Mouse (Mus musculus): Measurements from ENCODE around the gene Tecr. TPM values are rescaled to one million over a fixed set of nuclear protein-coding genes. Genes with fewer than 3 reads are reported as not detected.
"Not testable (repeated sequence)": the region's sequence is repeated elsewhere in the genome, so short reads cannot be mapped to it uniquely, and the experiment has no call there.

Tecr gene
- polyA plus RNA-seq, 1 experiment from 2014 or later = 1,130 TPM

GRCm38 (mm10) chr8:83613695-83614094 lies 5.9 kb upstream of the Tecr start:
- ATAC-seq (ENCODE audit: low read depth) = no peak
- peaks cover 46% of the 10 kb centered on the region for H3K36me3 ChIP-seq
- 98% methylated on average over 4 of the region's 4 CpGs for WGBS

GRCm38 (mm10) chr8:83611921-83612320 lies 4.2 kb upstream of the Tecr start:
- peaks cover 46% of the 10 kb centered on the region for H3K36me3 ChIP-seq
- no peaks in the 10 kb centered on the region for H3K27me3 ChIP-seq
- no peak overlapping the region for H3K4me3 ChIP-seq
- WGBS = 93% methylated on average over 4 of the region's 4 CpGs
- no peaks in the 10 kb centered on the region for H3K9me3 ChIP-seq
- H3K4me2 ChIP-seq = no peak overlapping the region
- ATAC-seq (ENCODE audit: low read depth) = no peak
- H3K9ac ChIP-seq = no peak overlapping the region
- H3K4me1 ChIP-seq (replicated peaks) = peaks cover 31% of the 10 kb centered on the region
- H3K27ac ChIP-seq (replicated peaks) = no peak overlapping the region

More at GRCm38 (mm10) chr8:83613695-83614094, 5.9 kb upstream of the Tecr start:
- H3K4me3 ChIP-seq = no peak overlapping the region
- no peak overlapping the region for H3K27ac ChIP-seq (replicated peaks)
- H3K4me2 ChIP-seq = no peak overlapping the region
- peaks cover 26% of the 10 kb centered on the region for H3K4me1 ChIP-seq (replicated peaks)
- no peaks in the 10 kb centered on the region for H3K27me3 ChIP-seq
- H3K9me3 ChIP-seq = no peaks in the 10 kb centered on the region
- H3K9ac ChIP-seq = no peak overlapping the region

DNA sequence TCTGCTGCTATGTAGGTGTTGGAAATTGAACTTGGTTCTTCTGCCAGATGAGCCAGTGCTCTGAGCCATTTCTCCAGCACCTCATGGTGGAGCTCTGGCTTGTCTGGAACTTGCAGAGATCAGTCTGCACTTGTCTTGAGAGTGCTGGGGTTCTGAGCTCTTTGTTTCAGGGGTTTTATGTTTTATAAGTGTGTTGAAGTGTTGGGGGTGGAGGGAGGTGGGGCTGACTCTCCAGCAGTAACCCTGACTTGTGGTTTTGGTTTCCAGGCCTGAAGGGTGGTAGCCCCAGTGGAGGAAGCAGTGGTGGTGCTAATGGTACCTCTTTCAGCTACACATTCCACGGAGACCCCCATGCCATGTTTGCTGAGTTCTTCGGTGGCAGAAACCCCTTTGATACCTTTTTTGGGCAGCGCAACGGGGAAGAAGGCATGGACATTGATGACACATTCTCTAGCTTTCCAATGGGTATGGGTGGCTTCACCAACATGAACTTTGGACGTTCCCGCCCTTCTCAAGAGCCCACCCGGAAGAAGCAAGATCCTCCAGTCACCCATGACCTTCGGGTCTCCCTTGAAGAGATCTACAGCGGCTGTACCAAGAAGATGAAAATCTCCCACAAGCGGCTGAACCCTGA lies 1.9 kb upstream of the Tecr start:
- H3K36me3 ChIP-seq = peaks cover 46% of the 10 kb centered on the region
- peak overlapping the region; percentile 90 for H3K4me2 ChIP-seq
- no peak overlapping the region for H3K27ac ChIP-seq (replicated peaks)
- no peaks in the 10 kb centered on the region for H3K9me3 ChIP-seq
- peak overlapping the region; percentile 79 for H3K4me3 ChIP-seq
- no peaks in the 10 kb centered on the region for H3K27me3 ChIP-seq
- H3K4me1 ChIP-seq (replicated peaks) = peaks cover 31% of the 10 kb centered on the region
- WGBS = 91% methylated on average over 10 of the region's 10 CpGs
- H3K9ac ChIP-seq = peak overlapping the region; percentile 89
- no peak for ATAC-seq (ENCODE audit: low read depth)

GRCm38 (mm10) chr8:83609086-83609485 lies 1.3 kb upstream of the Tecr start:
- 37% methylated on average over 9 of the region's 9 CpGs for WGBS
- H3K9ac ChIP-seq = peak overlapping the region; percentile 89
- peak overlapping the region; percentile 79 for H3K4me3 ChIP-seq
- ATAC-seq (ENCODE audit: low read depth) = no peak
- no peaks in the 10 kb centered on the region for H3K27me3 ChIP-seq
- peak overlapping the region; percentile 97 for H3K27ac ChIP-seq (replicated peaks)
- H3K4me2 ChIP-seq = peak overlapping the region; percentile 90
- H3K36me3 ChIP-seq = peaks cover 42% of the 10 kb centered on the region
- no peaks in the 10 kb centered on the region for H3K9me3 ChIP-seq
- peaks cover 31% of the 10 kb centered on the region for H3K4me1 ChIP-seq (replicated peaks)

DNA sequence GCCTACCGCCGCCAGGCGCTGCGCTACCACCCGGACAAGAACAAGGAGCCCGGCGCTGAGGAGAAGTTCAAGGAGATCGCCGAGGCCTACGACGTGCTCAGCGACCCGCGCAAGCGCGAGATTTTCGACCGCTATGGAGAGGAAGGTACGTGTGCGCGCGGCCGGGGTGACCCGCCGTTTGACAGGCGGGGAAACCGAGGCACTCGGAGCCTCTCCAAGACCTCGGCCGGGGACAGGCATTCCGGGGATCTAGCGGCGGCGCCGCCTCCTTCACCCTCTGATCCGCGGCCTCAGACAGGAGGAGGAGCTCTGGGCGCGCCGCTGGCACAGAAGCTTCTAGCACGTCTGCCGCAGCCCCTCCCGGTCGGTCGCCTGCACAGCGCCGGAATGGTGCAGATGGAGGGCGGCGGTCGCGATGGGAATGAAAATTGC lies 643 bp upstream of the Tecr start:
- Histone ChIP-seq H3K9me3 (no peaks in the 10 kb centered on the region), H3K27ac (replicated peaks) (peak overlapping the region; percentile 97), H3K36me3 (peaks cover 35% of the 10 kb centered on the region), H3K4me2 (peak overlapping the region; percentile 90), H3K4me3 (peak overlapping the region; percentile 79), H3K4me1 (replicated peaks) (peaks cover 31% of the 10 kb centered on the region), H3K27me3 (no peaks in the 10 kb centered on the region), H3K9ac (peak overlapping the region; percentile 89)
- WGBS = under 1% methylated on average over 51 of the region's 51 CpGs
- peak; percentile 84 for ATAC-seq (ENCODE audit: low read depth)

- WGBS = 88% methylated on average over 2 of the region's 2 CpGs
These were observed 5.1 kb downstream of the Tecr start for GRCm38 (mm10) chr8:83602650-83603029.

GRCm38 (mm10) chr8:83599814-83600213 lies 8.0 kb downstream of the Tecr start:
- no peak overlapping the region for H3K9ac ChIP-seq
- ATAC-seq (ENCODE audit: low read depth) = no peak
- no peak overlapping the region for H3K4me3 ChIP-seq
- no peaks in the 10 kb centered on the region for H3K27me3 ChIP-seq
- H3K4me2 ChIP-seq = no peak overlapping the region
- H3K9me3 ChIP-seq = no peaks in the 10 kb centered on the region
- H3K36me3 ChIP-seq = no peaks in the 10 kb centered on the region
- H3K4me1 ChIP-seq (replicated peaks) = 0 out of 2 replicates have a peak, but pooled peaks cover 4% of the 10 kb centered on the region
- H3K27ac ChIP-seq (replicated peaks) = no peak overlapping the region

More at GRCm38 (mm10) chr8:83602650-83603029, 5.1 kb downstream of the Tecr start:
- no peaks in the 10 kb centered on the region for H3K27me3 ChIP-seq
- no peak overlapping the region for H3K9ac ChIP-seq
- H3K4me2 ChIP-seq = no peak overlapping the region
- H3K36me3 ChIP-seq = no peaks in the 10 kb centered on the region
- no peak overlapping the region for H3K4me3 ChIP-seq
- H3K27ac ChIP-seq (replicated peaks) = no peak overlapping the region
- H3K9me3 ChIP-seq = no peaks in the 10 kb centered on the region
- ATAC-seq (ENCODE audit: low read depth) = no peak
- H3K4me1 ChIP-seq (replicated peaks) = peaks cover 5% of the 10 kb centered on the region

GRCm38 (mm10) chr8:83598146-83598545 lies 9.6 kb downstream of the Tecr start:
- H3K9ac ChIP-seq = no peak overlapping the region
- no peaks in the 10 kb centered on the region for H3K27me3 ChIP-seq
- peaks cover 10% of the 10 kb centered on the region for H3K4me1 ChIP-seq (replicated peaks)
- H3K36me3 ChIP-seq = no peaks in the 10 kb centered on the region
- no peak overlapping the region for H3K27ac ChIP-seq (replicated peaks)
- H3K4me3 ChIP-seq = no peak overlapping the region
- no peak for ATAC-seq (ENCODE audit: low read depth)
- H3K9me3 ChIP-seq = no peaks in the 10 kb centered on the region
- WGBS = 0% methylated on average over 1 of the region's 1 CpGs
- H3K4me2 ChIP-seq = no peak overlapping the region

DNA sequence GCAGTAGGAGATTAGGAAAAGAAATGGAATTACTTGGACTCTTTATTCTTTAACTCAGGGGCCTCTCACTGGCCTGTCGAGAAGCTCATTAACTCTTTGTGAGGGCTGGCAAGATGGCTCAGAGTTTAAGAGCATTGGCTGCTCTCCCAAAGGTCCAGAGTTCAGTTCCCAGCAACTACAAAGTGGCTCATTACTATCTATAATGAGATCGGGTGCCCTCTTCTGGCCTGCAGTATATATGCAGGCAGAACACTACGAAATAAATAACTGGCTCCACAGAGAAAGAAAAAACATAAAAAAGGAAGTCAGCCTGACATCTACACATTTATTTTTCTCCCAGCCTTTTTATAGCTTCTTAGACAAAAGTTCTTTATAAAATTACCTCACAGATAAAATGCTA lies 11.4 kb downstream of the Tecr start:
- no peaks in the 10 kb centered on the region for H3K27me3 ChIP-seq
- WGBS = 23% methylated on average over 3 of the region's 3 CpGs

DNA sequence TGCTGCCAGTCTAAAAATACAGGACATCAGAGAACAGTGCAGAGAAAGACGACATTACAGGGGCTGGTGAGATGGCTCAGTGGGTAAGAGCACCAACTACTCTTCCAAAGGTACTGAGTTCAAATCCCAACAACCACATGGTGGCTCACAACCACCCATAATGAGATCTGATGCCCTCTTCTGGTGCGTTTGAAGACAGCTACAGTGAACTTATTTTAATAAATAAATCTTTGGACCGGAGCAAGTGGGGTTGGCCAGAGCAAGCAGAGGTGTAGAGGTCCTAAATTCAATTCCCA lies 12.8 kb downstream of the Tecr start:
- Histone ChIP-seq H3K27ac (replicated peaks) (peak overlapping the region; percentile 97), H3K4me3 (peak overlapping the region; percentile 86), H3K9ac (peak overlapping the region; percentile 71), H3K4me2 (peak overlapping the region; percentile 60), H3K4me1 (replicated peaks) (peaks cover 41% of the 10 kb centered on the region), H3K36me3 (0 out of 2 replicates have a peak, but pooled peaks cover 13% of the 10 kb centered on the region)
- ATAC-seq (ENCODE audit: low read depth); H3K27me3 ChIP-seq; H3K9me3 ChIP-seq: not testable (repeated sequence)
- 51% methylated on average over 3 of the region's 3 CpGs for WGBS

More for the DNA sequence above, 11.4 kb downstream of the Tecr start:
- H3K9ac ChIP-seq = no peak overlapping the region
- no peak overlapping the region for H3K27ac ChIP-seq (replicated peaks)
- ATAC-seq (ENCODE audit: low read depth) = no peak
- H3K9me3 ChIP-seq = no peaks in the 10 kb centered on the region
- 0 out of 2 replicates have a peak, but pooled peaks cover 8% of the 10 kb centered on the region for H3K36me3 ChIP-seq
- peaks cover 27% of the 10 kb centered on the region for H3K4me1 ChIP-seq (replicated peaks)
- no peak overlapping the region for H3K4me3 ChIP-seq
- H3K4me2 ChIP-seq = no peak overlapping the region

GRCm38 (mm10) chr8:83594167-83595049 lies 13.4 kb downstream of the Tecr start:
- peak overlapping the region; percentile 97 for H3K27ac ChIP-seq (replicated peaks)
- H3K4me1 ChIP-seq (replicated peaks) = peaks cover 47% of the 10 kb centered on the region
- no peaks in the 10 kb centered on the region for H3K27me3 ChIP-seq
- H3K4me3 ChIP-seq = peak overlapping the region; percentile 86
- peak; percentile 98 for ATAC-seq (ENCODE audit: low read depth)
- H3K9me3 ChIP-seq = no peaks in the 10 kb centered on the region
- H3K36me3 ChIP-seq = 0 out of 2 replicates have a peak, but pooled peaks cover 13% of the 10 kb centered on the region
- peak overlapping the region; percentile 85 for H3K4me2 ChIP-seq
- peak overlapping the region; percentile 96 for H3K9ac ChIP-seq
- WGBS = under 1% methylated on average over 43 of the region's 43 CpGs
